Mouse (Mus musculus) spleen, adult 2 months (tissue): ENCODE measurements around the gene Gtf2b.

Experiments
- CTCF ChIP-seq: fragments of 200-500 bp; IDR thresholded peaks from 2 replicates; pipeline ENCODE4 v1.5.1; 2011; ENCODE audit warnings: mild to moderate bottlenecking, inconsistent platforms; ENCODE audit not compliant: insufficient read depth, insufficient read length, insufficient replicate concordance; ENCODE audit errors: extremely low read depth
- POLR2A ChIP-seq: fragments of 200-500 bp; IDR thresholded peaks from 2 replicates; pipeline ENCODE4 v1.6.1; 2011; ENCODE audit warnings: low read depth, low read length, inconsistent platforms

DNA sequence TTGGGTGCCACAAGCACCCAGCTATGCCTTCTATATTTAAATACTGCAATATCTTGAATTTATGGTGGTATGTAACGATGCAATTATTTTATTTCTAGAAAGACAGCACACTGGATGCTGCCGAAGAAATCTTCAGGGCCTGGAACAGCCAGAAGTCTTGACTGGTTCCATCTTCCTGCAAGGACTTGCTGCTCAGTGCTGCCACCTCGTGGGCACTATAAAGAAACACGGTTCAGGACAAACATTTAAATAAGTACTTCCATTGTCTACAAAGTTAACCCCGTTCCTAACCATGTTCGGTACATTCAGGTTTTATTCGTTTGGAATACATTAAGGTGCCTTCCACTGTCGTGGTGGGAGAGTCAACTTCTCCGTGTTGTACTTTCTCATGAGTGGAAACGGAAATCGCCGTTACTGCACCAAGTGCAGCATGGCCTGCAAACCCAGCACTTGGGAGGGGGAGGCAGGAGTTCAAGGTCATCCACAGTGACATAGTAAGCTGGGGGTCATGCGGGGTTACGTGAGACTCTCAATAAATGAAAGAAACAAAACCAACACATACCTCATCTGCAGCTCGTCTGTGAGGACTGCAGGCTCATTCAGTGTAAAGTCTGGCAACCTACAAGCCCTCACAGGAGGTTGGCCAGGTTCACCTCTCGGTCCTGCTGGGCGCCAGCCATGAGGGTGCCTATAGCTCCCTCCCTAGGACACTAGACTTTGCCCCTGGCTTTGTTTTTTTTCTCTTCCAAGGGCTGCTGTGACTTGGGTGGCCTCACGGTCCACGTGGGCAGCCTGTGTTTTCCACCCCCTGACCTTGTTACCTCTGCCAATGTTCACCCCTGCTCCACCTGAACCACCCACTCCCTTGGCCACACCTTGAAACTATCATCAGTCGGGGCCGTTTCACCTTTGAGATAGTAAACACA lies 20.6 kb upstream of the Gtf2b start:
- peak; percentile 66; the same call in 1 of the 2 replicates for TF ChIP-seq CTCF
- no peak for TF ChIP-seq POLR2A
